Comparison of ENCODE assay signal across 22 mouse cellular contexts in the genomic region with DNA sequence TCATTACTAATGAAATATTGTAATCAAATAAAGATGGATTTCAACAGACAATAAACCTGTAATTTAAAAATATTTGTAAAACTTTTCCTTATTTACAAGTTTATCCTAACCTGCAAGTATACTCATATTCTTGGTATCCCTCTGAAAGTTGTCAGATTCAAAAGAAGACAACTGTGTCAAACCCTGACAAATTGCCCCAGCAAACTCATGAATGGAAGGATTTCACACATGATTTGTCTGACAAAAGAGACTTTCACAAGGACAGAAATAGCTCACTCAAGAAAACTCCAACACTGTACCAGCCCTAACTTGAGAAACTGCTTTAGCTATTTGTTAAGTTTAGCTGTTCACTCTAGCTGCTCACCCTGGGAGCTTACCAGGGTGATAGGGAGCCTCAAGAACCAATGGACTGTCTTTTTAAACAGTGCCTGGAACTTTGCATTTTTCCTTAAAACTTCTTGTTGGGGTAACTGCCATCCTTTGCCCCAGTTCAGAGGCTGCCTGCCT.
DNase-seq lines count a peak whose midpoint lies in the region; ATAC-seq lines count a peak whose summit lies in the region.
"Had no signal": no experiment of that assay in that cellular context is flagged by ENCODE, and none has a peak within 500 bp of the region (broad histone marks: within the 10 kb centered on the region; RNA-seq: fewer than 3 reads in every experiment).

No protein-coding gene starts in this region.

- no peak overlapping the region for H3K4me3 ChIP-seq in midbrain, embryonic 12.5 days
- H3K4me3 ChIP-seq in midbrain, embryonic 15.5 days: no peak overlapping the region
- H3K4me3 ChIP-seq: embryonic facial prominence, embryonic 13.5 days; forebrain, embryonic 12.5 days; heart, adult 2 months; heart, embryonic 15.5 days had no signal

- H3K4me2 ChIP-seq in midbrain, embryonic 12.5 days (replicated peaks): no peak overlapping the region
- no peak overlapping the region for H3K4me2 ChIP-seq in midbrain, embryonic 15.5 days
- H3K4me2 ChIP-seq: embryonic facial prominence, embryonic 13.5 days; forebrain, embryonic 12.5 days; heart, embryonic 11.5 days; heart, embryonic 15.5 days had no signal

- ATAC-seq in midbrain, embryonic 12.5 days (ENCODE audit: low FRiP score, low read depth): peak; percentile 72
- ATAC-seq in midbrain, embryonic 15.5 days (replicated peaks): no peak
- ATAC-seq: forebrain, postnatal 0 days; hindbrain, postnatal 0 days had no signal

- peak; percentile 8 for DNase-seq in embryo, embryonic 11 days
- no peak for DNase-seq in embryo, embryonic 10 days (ENCODE audit: low spot score)
- DNase-seq in retina, embryonic 14.5 days (ENCODE audit: low spot score): peak; percentile 49
- no peak for DNase-seq in retina, postnatal 1 day
- no peak for DNase-seq in left cerebral cortex, adult 8-10 months (ENCODE audit: low spot score in 2 of 2)
- DNase-seq: adrenal gland, adult 2 months; adrenal gland, postnatal 25 days; cerebellum, adult 18-20 months; cerebellum, adult 9-11 months; cerebellum, postnatal 36 days; forebrain, postnatal 0 days; gastrocnemius, postnatal 14 days; heart, adult 2 months; heart, postnatal 14 days had no signal

- 0 out of 2 replicates have a peak, but pooled peaks cover 3% of the 10 kb centered on the region for H3K4me1 ChIP-seq in midbrain, embryonic 12.5 days
- H3K4me1 ChIP-seq in midbrain, embryonic 15.5 days: no peaks in the 10 kb centered on the region
- H3K4me1 ChIP-seq: embryonic facial prominence, embryonic 13.5 days; heart, embryonic 15.5 days had no signal

- H3K36me3 ChIP-seq in midbrain, embryonic 12.5 days: no peaks in the 10 kb centered on the region
- no peaks in the 10 kb centered on the region for H3K36me3 ChIP-seq in midbrain, embryonic 15.5 days (replicated peaks)
- H3K36me3 ChIP-seq: embryonic facial prominence, embryonic 13.5 days; forebrain, embryonic 12.5 days; heart, embryonic 15.5 days had no signal

- H3K27me3 ChIP-seq in midbrain, embryonic 12.5 days: no peaks in the 10 kb centered on the region
- H3K27me3 ChIP-seq in midbrain, embryonic 15.5 days (replicated peaks): no peaks in the 10 kb centered on the region
- H3K27me3 ChIP-seq: CH12.LX; embryonic facial prominence, embryonic 13.5 days; forebrain, embryonic 12.5 days; heart, embryonic 15.5 days had no signal

- H3K27ac ChIP-seq in midbrain, embryonic 12.5 days (replicated peaks): no peak overlapping the region
- no peak overlapping the region for H3K27ac ChIP-seq in midbrain, embryonic 15.5 days
- H3K27ac ChIP-seq: embryonic facial prominence, embryonic 13.5 days; forebrain, embryonic 12.5 days; heart, adult 2 months; heart, embryonic 15.5 days; hindbrain, postnatal 0 days had no signal

- no peak overlapping the region for H3K9ac ChIP-seq in midbrain, embryonic 12.5 days (replicated peaks)
- H3K9ac ChIP-seq in midbrain, embryonic 15.5 days: no peak overlapping the region
- H3K9ac ChIP-seq: embryonic facial prominence, embryonic 13.5 days; forebrain, embryonic 12.5 days; forebrain, postnatal 0 days; heart, embryonic 15.5 days had no signal

- H3K9me3 ChIP-seq in midbrain, embryonic 12.5 days: no peaks in the 10 kb centered on the region
- no peaks in the 10 kb centered on the region for H3K9me3 ChIP-seq in midbrain, embryonic 15.5 days
- H3K9me3 ChIP-seq: embryonic facial prominence, embryonic 13.5 days; forebrain, embryonic 12.5 days; heart, embryonic 15.5 days had no signal

Comparison
In these comparisons a context has a peak if more than half of its experiments do, and no peak if none do; other contexts are left out.
1. DNase-seq: peak in embryo, embryonic 11 days (single experiment) and retina, embryonic 14.5 days (single experiment); none in embryo, embryonic 10 days (single experiment), retina, postnatal 1 day (single experiment) and left cerebral cortex, adult 8-10 months (0 of 2).